Mouse (Mus musculus): ENCODE measurements around the gene Fam163b. TPM values are rescaled to one million over a fixed set of nuclear protein-coding genes. Genes with fewer than 3 reads are reported as not detected.

Fam163b gene
- polyA plus RNA-seq, 2 experiments from 2014 or later = not detected

DNA sequence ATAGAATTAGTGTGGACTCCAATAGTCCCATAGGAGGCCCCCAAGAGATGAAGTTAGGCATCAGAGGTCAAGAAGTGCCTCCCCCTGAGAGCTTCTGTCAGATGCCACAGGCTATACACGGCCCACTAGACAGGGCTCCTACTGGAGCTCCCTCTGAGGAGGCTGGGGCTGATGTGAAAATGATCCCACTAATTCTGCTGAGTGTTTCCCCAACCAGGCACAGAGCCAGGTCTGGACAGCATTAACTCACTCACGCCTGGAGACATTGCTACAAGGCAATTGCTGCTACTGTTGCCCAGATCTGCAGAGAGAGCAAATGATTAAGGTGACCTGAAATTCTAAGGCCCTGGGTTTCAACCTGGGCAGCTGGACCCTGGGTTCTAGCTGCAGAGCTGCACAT lies 56.5 kb downstream of the Fam163b start:
- ATAC-seq = no peak

DNA sequence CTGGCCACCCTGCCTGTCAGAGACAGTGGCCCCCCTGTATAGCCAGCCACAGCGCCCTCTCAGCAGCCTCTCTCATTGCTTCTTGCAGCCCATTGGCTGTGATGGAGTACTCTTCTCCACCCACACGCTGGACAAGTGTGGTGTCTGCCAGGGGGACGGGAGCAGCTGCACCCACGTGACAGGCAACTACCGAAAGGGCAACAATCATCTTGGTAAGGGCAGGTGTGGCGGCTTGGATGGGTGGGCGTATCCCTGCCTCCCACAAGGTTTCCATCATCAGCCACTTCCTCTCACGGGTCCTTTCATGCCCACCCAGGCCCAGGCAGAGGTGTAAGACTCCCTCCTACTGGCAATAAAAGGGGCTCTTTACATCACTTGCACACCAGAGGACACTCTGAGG lies 57.3 kb downstream of the Fam163b start:
- ATAC-seq = no peak

DNA sequence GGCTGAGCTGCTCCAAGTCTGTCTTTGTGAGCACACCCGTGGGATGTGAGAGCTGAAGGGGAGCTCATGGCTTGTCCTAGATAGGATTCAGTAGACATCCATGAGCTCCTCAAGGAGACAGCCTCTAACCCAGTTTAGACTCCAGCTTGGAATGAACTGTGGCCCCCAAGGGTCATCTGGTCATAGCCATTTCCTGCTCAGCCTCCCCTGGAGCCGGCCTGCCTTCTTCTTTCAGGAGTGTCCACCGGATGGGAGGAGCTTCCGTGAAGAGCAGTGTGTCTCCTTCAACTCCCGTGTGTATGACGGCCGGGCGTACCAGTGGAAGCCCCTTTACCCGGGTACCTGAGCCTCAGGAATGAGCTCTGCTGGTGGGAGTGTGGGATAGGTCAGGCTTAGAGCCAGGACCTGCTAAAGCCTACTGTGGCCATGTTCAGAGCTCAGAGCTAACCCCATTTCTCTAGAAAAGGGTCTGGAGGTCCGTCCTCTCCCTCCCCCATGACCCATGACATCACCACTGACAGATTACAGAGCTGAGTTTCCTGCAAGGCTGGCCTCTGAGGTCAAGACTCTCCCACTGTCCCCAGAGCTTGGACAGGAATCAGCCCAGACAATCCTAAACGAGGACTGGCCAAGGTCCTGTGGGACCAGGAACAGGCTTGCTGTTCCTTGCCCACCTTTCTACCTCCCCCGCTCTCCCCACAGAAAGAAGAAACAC lies 58.4 kb downstream of the Fam163b start:
- no peak for ATAC-seq

DNA sequence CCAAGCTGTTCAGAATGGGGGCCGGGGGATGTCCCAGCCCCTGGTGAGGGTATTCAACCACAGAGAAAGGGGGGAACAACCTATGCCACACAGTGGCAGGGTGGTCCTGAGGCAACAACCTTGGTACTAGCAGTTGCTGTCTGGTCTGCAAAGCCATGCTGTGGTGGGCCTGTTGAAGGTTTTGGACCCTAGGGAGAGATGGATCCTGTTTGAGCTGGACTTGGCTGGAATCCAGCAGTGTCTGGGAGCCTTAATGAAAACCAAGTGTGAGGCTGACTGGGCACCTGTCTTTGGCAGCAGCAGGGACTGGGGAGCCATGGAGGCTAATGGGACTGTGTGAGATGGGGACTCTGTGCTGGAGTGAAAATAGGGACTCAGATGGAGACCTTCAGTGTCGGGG lies 62.6 kb downstream of the Fam163b start:
- no peak for ATAC-seq

DNA sequence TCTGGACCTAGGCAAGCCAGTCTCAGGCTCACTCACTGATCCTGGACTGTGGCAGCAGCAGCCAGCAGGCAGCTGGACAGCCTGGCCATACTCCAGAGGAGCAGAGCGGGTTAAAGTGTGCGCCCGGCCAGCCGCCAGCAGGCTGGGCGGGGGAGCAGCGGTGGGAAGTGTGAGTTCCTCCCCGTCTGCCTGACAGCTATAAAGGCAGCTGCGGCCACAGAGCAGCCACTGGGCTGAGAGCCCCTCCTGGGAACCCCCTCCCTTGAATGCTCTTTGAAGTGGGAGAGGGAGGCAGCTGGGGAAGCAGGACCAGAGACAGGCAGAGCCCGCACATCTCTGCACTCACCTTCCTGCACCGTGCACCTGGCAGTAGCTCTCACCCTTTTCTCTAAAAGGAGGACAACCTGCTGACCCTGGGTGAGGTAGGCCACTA lies 63.1 kb downstream of the Fam163b start, which contains the start of gene Adamtsl2:
TSS of gene Adamtsl2 (plus strand) at position 228 of the 433 bp plus-strand sequence.
- ATAC-seq = no peak

DNA sequence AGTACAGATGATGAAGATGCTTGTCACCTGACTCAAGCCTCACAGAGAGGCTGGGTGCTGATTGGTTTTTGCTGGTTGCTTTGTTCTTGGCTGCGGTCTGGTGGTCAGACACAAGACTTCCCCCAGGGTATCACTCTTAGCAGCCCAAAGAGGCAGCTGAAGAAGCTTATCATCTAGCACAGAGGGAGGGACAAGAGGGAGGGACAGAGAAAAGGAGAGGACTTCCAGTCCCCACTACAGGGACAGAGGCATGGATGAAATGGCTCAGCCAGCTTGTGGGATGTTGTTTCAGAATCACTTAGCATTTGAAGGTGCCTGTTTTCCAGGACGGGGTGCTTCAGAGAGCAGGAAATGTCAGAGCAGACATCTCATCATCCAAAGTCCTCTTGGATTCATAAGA lies 64.0 kb downstream of the Fam163b start:
- no peak for ATAC-seq

DNA sequence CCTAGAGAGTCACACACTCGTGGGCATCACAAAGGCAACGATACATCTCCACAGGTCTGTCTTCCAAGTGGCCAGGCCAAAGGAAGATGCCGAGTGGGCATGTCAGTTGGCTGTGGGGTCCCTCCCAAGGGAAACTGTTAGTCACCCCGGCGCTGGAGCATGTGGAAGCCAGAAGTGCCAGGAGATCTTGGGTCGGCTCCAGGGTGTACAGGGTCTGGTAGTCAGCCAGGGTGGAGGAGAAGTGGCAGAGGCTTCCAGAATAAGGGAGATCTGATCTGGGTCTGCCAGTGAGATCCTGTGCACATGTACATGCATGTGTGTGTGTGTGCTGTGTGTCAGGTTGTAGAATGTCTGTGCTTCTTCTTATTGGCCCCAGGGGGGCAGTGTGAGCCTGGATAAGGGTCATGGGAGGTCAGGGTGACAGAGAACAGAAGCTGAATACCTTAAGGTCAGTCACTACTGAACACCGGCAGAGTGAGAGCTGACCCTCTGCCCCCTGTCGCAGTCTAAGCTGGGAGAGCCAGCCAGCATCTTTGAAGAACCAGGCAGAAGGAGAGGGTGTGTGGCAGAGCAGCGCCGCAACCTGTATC lies 64.5 kb downstream of the Fam163b start:
- ATAC-seq = no peak

DNA sequence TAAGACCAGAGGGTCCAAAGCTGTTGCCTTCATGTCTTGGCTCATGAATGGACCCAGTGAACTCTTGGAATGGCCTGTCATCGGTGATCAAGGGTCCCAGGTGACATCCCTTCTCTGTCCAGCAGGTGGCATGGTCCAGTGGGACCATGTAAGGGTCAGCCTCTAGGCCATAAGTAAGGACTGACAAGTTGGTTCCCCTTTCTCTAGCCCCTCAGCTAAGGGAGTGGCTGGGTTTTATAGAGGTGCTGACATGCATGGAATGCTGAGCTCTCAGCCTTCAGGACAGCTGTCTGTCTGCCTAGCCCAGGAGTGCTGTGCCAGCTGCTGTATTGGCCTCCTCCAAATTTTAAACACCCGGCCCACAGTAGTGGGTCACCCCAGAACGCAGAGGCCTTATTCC lies 66.8 kb downstream of the Fam163b start:
- ATAC-seq = no peak

DNA sequence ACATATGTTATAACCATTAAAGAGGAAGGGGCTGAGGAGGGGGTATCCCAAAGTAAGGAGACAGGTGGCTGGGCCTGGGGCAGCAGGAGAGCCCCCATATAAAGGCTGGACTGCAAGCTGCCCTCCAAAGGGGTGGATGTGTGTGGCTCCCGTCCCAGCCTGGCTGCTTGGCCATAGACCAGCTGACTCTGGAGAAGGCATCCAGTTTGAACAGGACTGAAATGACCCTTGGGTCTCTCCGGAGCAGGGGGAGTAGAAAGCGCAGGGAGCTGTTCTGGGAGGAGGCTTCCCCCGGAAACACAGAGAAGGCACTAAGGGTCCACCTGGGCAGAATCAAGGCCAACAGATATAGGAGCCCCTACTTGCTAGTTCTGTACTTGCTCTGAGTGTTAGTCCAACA lies 67.5 kb downstream of the Fam163b start:
- ATAC-seq = no peak

DNA sequence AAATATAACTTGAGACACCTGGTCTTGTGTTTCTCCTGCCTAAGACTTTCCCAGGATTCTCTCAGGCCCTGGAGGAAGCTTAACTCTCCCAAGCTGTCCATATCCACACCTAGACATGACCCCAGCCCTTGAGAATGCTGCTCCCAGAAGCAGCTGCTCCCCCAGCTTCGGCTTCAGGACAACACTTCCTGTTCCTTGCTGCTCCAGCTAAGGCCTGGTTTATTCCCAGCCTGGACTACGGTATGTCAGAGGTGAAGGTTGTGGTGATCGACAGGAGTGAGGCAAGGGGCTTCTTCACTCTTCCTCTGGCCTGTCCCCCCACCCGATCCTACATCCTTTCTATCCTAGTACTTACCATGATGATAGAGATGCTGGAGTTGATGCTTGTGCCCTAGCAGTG lies 68.9 kb downstream of the Fam163b start:
- ATAC-seq = no peak

DNA sequence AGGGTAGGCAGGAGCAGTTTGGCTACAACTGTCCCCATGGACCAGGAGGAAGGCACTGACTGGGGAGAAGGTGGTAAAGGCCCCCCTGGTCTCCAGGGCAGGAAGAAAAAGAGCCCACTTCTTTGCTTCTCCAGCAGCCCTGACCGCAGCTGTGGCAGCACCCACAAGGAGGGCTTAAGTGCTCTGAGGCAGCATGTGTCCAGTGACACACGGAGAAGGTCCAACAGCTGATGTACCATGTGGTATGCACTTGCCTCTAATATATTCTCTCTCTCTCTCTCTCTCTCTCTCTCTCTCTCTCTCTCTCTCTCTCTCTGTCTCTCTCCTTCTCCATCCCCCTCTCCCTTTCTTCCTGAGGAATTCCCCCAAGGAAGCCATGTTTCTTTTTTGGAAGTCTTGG lies 70.3 kb downstream of the Fam163b start, which contains the start of gene Mymk:
TSS of gene Mymk (minus strand) at position 202 of the 400 bp plus-strand sequence.
- ATAC-seq = no peak

DNA sequence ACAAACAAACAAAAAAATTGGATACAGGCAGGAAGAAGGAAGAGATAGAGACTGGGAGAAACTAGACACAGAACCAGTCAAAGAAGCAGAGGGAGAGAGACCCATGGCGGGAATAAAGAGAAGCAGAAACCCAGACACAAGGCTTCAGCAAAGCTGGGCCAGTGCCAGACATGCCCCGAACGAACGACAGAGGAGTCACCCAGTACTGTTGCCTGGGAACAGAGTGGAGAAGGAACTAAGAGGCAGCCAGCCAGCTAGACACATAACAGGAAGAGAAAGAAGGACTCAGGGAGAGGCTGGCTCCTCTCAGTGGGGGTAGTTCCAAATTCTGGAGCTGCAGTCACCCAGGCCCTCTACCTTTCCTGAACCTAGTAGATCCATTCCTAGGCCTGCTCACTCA lies 71.2 kb downstream of the Fam163b start:
- ATAC-seq = no peak

DNA sequence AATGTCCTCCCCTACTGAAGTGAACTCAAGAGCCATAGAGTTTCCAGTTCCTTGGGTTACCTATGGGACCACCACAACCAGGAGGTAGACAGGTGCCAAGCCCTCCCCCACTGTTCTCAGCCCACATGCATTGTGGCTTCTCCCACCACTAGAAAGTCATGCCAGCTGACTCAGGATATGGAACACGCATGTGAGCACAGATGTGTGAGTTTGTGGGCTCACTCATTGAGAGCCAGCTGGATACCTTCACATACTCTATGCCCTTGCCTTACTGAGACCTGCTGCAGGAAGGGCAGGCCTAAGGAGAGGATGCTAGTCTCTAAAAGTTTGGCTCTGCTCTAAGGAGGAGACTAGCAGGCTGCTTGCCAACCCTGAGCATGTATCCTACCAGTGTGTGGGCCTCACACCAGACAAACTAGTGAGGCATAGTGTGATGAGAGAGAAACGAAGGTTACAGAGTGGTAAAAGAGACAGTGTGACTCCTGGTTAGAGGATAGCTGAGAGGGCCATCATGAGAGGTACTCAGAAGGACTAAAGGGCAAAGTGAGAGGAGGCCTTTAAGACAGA lies 72.0 kb downstream of the Fam163b start:
- no peak for ATAC-seq

DNA sequence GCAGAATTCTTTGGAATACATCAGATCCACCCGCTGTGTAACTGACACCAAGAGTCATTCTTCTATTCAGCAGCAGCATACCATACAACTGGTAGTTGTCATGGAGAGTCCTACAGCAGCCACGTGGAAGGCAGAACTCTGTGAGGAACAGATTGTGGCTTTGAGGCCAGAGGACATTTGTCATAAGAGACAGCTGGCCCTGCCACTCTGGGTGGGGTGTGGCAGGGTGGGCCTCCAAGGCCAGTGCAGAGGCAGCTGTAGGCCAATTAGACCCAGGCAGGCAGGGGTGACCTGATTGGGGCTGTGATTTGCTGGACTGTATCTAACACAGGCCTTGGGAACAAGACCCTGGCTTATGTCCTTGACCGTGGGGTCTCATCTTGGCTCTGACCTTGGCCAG lies 72.6 kb downstream of the Fam163b start:
- no peak for ATAC-seq

DNA sequence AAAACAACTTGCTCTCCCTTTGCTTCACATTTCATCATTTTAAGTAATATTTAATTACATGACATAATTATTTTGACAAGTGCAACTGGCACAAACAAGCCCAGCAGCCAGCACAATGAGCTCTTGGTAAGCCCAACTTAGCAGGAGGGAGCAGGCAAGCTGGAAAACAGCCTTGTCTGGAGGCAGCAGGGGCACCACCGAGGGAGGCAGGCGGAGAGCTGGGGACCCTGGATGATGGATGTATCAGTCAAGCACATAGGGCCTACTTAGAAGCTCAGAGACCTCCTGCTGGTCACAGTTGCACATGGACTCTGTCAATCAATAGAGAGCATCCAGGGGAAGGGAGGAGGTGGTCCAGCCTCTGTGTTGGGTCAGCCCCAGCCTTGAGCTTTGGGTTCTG lies 74.3 kb downstream of the Fam163b start:
- no peak for ATAC-seq

DNA sequence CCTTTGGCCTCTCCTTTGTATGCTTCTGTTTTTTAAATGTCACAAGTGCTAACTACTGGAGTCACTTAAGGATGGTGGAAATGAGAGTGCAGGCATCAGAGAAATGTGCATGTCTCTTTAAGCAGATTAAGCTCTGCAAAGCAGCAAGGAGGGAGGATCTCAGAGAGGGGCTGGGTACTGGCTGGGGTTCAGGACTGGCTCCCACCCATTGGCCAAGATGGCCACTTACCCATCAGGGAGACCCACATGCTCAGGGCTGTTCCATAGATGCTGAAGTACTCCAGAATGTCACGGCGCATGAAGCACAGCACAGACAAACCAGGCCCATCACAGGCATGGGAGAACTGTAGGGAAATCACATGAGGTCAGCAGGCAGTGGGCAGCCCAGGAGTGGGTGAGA lies 75.2 kb downstream of the Fam163b start:
- no peak for ATAC-seq

Other genes starting within 250 kb of the Fam163b start
- 10 to 100 TPM; 17.5 to 25.5 TPM for gene Surf6, start 239.6 kb downstream of the Fam163b start, polyA plus RNA-seq (2017; shearing (Covaris generic))
- gene Med22, start 231.8 kb downstream of the Fam163b start, polyA plus RNA-seq (2017; shearing (Covaris generic)) = 10 to 100 TPM; 10.3 to 11.3 TPM
- gene Rpl7a, start 231.7 kb downstream of the Fam163b start, polyA plus RNA-seq (2017; shearing (Covaris generic)) = 1,000 to 10,000 TPM in 1 of 2 experiments, 100 to 1,000 TPM in 1; 720 to 1,212 TPM
- 10 to 100 TPM; 41.8 to 46.6 TPM for gene Surf2, start 226.1 kb downstream of the Fam163b start, polyA plus RNA-seq (2017; shearing (Covaris generic))
- gene Surf1, start 226.0 kb downstream of the Fam163b start, polyA plus RNA-seq (2017; shearing (Covaris generic)) = 100 to 1,000 TPM; 115 to 121 TPM
- 10 to 100 TPM; 75.1 to 87.6 TPM for gene Surf4, start 208.6 kb downstream of the Fam163b start, polyA plus RNA-seq (2017; shearing (Covaris generic))
- gene Stkld1, start 208.4 kb downstream of the Fam163b start, polyA plus RNA-seq (2017; shearing (Covaris generic)) = under 1 TPM; 0.28 to 0.50 TPM
- 10 to 100 TPM; 45.0 to 50.3 TPM for gene Rexo4, start 178.1 kb downstream of the Fam163b start, polyA plus RNA-seq (2017; shearing (Covaris generic))
- gene Adamts13, start 169.1 kb downstream of the Fam163b start, polyA plus RNA-seq (2017; shearing (Covaris generic)) = not detected
- gene Cacfd1, start 132.6 kb downstream of the Fam163b start, polyA plus RNA-seq (2017; shearing (Covaris generic)) = 10 to 100 TPM; 16.9 to 19.1 TPM
- 1 to 10 TPM; 2.1 to 3.2 TPM for gene Slc2a6, start 114.5 kb downstream of the Fam163b start, polyA plus RNA-seq (2017; shearing (Covaris generic))
- gene Mymk, start 70.3 kb downstream of the Fam163b start, polyA plus RNA-seq (2017; shearing (Covaris generic)) = not detected
- not detected for gene Adamtsl2, start 63.1 kb downstream of the Fam163b start, polyA plus RNA-seq (2017; shearing (Covaris generic))
- gene Dbh, start 22.7 kb upstream of the Fam163b start, polyA plus RNA-seq (2017; shearing (Covaris generic)) = not detected
- gene Sardh, start 105.8 kb upstream of the Fam163b start, polyA plus RNA-seq (2017; shearing (Covaris generic)) = 1 to 10 TPM; 3.0 to 4.7 TPM

Measured in activated CD4-positive, CD25-positive, alpha-beta regulatory T cell, adult 4 months (primary cell).